ENCODE assay signal across 20 mouse cellular contexts in genomic region chr11:113010906-113011305, GRCm38 (mm10).
A peak's percentile ranks its signal among the peaks of the same experiment; 100 is the strongest.
DNase-seq lines count a peak whose midpoint lies in the region; ATAC-seq and TF ChIP-seq lines count a peak whose summit lies in the region.
"Had no signal": no experiment of that assay in that cellular context is flagged by ENCODE, and none has a peak within 500 bp of the region (broad histone marks: within the 10 kb centered on the region; RNA-seq: fewer than 3 reads in every experiment).

No protein-coding gene starts in this region.

- no peaks in the 10 kb centered on the region for H3K9me3 ChIP-seq in heart, embryonic 11.5 days (replicated peaks; ENCODE audit: control insufficient read depth, low read length)
- H3K9me3 ChIP-seq in embryonic facial prominence, embryonic 10.5 days: no peaks in the 10 kb centered on the region
- H3K9me3 ChIP-seq: embryonic facial prominence, embryonic 13.5 days; forebrain, embryonic 10.5 days; midbrain, embryonic 10.5 days; neural tube, embryonic 13.5 days had no signal

- 57% methylated on average over 5 of the region's 5 CpGs for WGBS in heart, adult 2 months
- 83% methylated on average over 5 of the region's 5 CpGs for WGBS in heart, embryonic 11.5 days (ENCODE audit: insufficient replicate concordance)
- 90% methylated on average over 5 of the region's 5 CpGs for WGBS in embryonic facial prominence, embryonic 10.5 days

- H3K27me3 ChIP-seq in heart, adult 2 months (ENCODE audit: control insufficient read depth, insufficient read depth, low read length): no peaks in the 10 kb centered on the region
- peaks cover 9% of the 10 kb centered on the region; the same call in 1 of the 2 replicates for H3K27me3 ChIP-seq in heart, embryonic 11.5 days (ENCODE audit: control insufficient read depth, insufficient read depth, low read length)
- peaks cover 12% of the 10 kb centered on the region for H3K27me3 ChIP-seq in embryonic facial prominence, embryonic 10.5 days (replicated peaks; ENCODE audit: low read depth, poor library complexity, severe bottlenecking)
- H3K27me3 ChIP-seq: neural tube, embryonic 13.5 days had no signal

- TF ChIP-seq EP300 in heart, adult 2 months (IDR thresholded peaks at IDR 0.05; ENCODE audit: insufficient read depth, low read depth, low read length): 0 out of 2 replicates have a peak, but pooled peaks have one; percentile 25

- intact Hi-C loops in heart, adult 2 months (cut with DNase I): no loop called here

- no peak overlapping the region for H3K27ac ChIP-seq in heart, adult 2 months
- no peak overlapping the region for H3K27ac ChIP-seq in heart, embryonic 11.5 days (ENCODE audit: low read depth, low read length)
- peak overlapping the region; percentile 10; the same call in 1 of the 2 replicates for H3K27ac ChIP-seq in embryonic facial prominence, embryonic 10.5 days (replicated peaks)
- H3K27ac ChIP-seq: embryonic facial prominence, embryonic 13.5 days; neural tube, embryonic 13.5 days; stomach, postnatal 0 days had no signal

- no peak overlapping the region for H3K4me3 ChIP-seq in heart, adult 2 months
- H3K4me3 ChIP-seq in heart, embryonic 11.5 days (ENCODE audit: low read depth, low read length): no peak overlapping the region
- no peak overlapping the region for H3K4me3 ChIP-seq in embryonic facial prominence, embryonic 10.5 days
- H3K4me3 ChIP-seq: embryonic facial prominence, embryonic 13.5 days; forebrain, embryonic 10.5 days; midbrain, embryonic 10.5 days; neural tube, embryonic 13.5 days had no signal

- peaks cover 3% of the 10 kb centered on the region for H3K4me1 ChIP-seq in heart, adult 2 months (ENCODE audit: control insufficient read depth, insufficient read depth, low read length)
- H3K4me1 ChIP-seq in heart, embryonic 11.5 days (ENCODE audit: control insufficient read depth, insufficient read depth, low read length): peaks cover 4% of the 10 kb centered on the region
- H3K4me1 ChIP-seq in embryonic facial prominence, embryonic 10.5 days: peaks cover 34% of the 10 kb centered on the region

- ATAC-seq in heart, embryonic 11.5 days (replicated peaks; ENCODE audit: insufficient number of reproducible peaks, low FRiP score, low TSS enrichment): no peak
- ATAC-seq: activated CD4-positive, CD25-positive, alpha-beta regulatory T cell, adult 4 months; hindbrain, embryonic 16.5 days had no signal

- TF ChIP-seq POLR2A in heart, adult 2 months (IDR thresholded peaks at IDR 0.05; ENCODE audit: insufficient read depth, low read depth, low read length): no peak

- no peak for TF ChIP-seq CTCF in heart, adult 2 months (IDR thresholded peaks at IDR 0.05)

- no peaks in the 10 kb centered on the region for H3K79me2 ChIP-seq in heart, adult 2 months (replicated peaks; ENCODE audit: control insufficient read depth, insufficient read depth, low read length)

- H3K9ac ChIP-seq in heart, adult 2 months (ENCODE audit: low read depth, low read length): no peak overlapping the region
- H3K9ac ChIP-seq in heart, embryonic 11.5 days (ENCODE audit: low read depth, low read length): no peak overlapping the region
- H3K9ac ChIP-seq: embryonic facial prominence, embryonic 13.5 days; neural tube, embryonic 13.5 days had no signal

- no peaks in the 10 kb centered on the region for H3K36me3 ChIP-seq in heart, adult 2 months (ENCODE audit: control insufficient read depth, insufficient read depth, low read length)
- no peaks in the 10 kb centered on the region for H3K36me3 ChIP-seq in heart, embryonic 11.5 days (ENCODE audit: control insufficient read depth, insufficient read depth, low read length)
- no peaks in the 10 kb centered on the region for H3K36me3 ChIP-seq in embryonic facial prominence, embryonic 10.5 days (replicated peaks)
- H3K36me3 ChIP-seq: embryonic facial prominence, embryonic 13.5 days; forebrain, embryonic 10.5 days; midbrain, embryonic 10.5 days; neural tube, embryonic 13.5 days had no signal

- DNase-seq in adrenal gland, adult (ENCODE audit: inconsistent age in 2 of 2, low spot score in 1 of 2): peak; percentile 55 to 59
- DNase-seq in adrenal gland, adult 8-10 months: no peak
- DNase-seq in heart, adult 2 months: peak in 1 of 2 experiments; percentile 38
- DNase-seq in 3134 (ENCODE audit: extremely low read depth, insufficient read length, low spot score): peak; percentile 68
- DNase-seq in embryonic facial prominence, embryonic 10.5 days (ENCODE audit: low spot score): no peak
- DNase-seq in urinary bladder, adult 2 months (ENCODE audit: low spot score): no peak
- no peak for DNase-seq in right cerebral cortex, postnatal 25 days
- DNase-seq: cerebellum, adult 8-10 months; gastrocnemius, postnatal 36 days; lung, adult 2 months; lung, postnatal 4 days had no signal

- no peak overlapping the region for H3K4me2 ChIP-seq in heart, embryonic 11.5 days
- H3K4me2 ChIP-seq: embryonic facial prominence, embryonic 13.5 days; liver, embryonic 11.5 days; neural tube, embryonic 13.5 days had no signal

Comparison
In these comparisons a context has a peak if more than half of its experiments do, and no peak if none do; other contexts are left out.
1. DNase-seq: peak in adrenal gland, adult (2 of 2) and 3134 (single experiment); none in adrenal gland, adult 8-10 months (single experiment), embryonic facial prominence, embryonic 10.5 days (single experiment), urinary bladder, adult 2 months (single experiment) and right cerebral cortex, postnatal 25 days (single experiment).